In the genomic region with DNA sequence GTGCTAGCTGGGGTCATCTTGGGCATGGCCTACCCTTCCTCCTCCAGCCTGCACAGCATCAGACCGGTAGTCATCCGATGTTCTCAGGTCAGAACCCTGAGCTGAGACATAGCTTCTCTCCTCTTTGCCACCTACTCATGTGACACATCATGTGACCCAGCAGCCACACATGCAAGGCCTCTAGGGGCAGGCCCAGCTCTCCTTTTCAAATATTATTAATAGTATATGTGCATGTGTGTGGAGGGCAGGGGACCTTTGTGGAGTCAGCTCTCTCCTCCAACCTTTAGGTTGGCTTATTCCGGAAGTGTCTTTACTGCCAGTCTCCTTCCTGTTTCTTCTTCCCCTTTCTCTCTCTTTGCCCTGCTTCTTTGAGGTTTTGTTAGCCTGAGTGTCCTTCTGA, we compare ENCODE assay signal across 15 mouse cellular contexts.
A peak's percentile ranks its signal among the peaks of the same experiment; 100 is the strongest.
DNase-seq lines count a peak whose midpoint lies in the region; ATAC-seq and TF ChIP-seq lines count a peak whose summit lies in the region.
"Had no signal": no experiment of that assay in that cellular context is flagged by ENCODE, and none has a peak within 500 bp of the region (broad histone marks: within the 10 kb centered on the region; RNA-seq: fewer than 3 reads in every experiment).

No protein-coding gene starts in this region.

- no peak for TF ChIP-seq CTCF in thymus, adult 2 months (IDR thresholded peaks at IDR 0.05; ENCODE audit: borderline replicate concordance, control insufficient read depth, extremely low read depth, insufficient read depth, low read length, poor library complexity)

- H3K27me3 ChIP-seq in thymus, adult 2 months (ENCODE audit: control insufficient read depth, insufficient read depth, low read length): no peaks in the 10 kb centered on the region

- TF ChIP-seq POLR2A in thymus, adult 2 months (IDR thresholded peaks at IDR 0.05; ENCODE audit: control insufficient read depth, extremely low read depth, insufficient read depth, low read length, poor library complexity): no peak

- 17% methylated on average over 3 of the region's 3 CpGs for WGBS in thymus, adult 2 months

- DNase-seq in thymus, adult 2 months: peak; percentile 3
- DNase-seq in thymus, postnatal 10 days (ENCODE audit: low spot score in 2 of 2): no peak
- DNase-seq in c-Kit-positive CD71-negative TER-119-negative erythroid progenitor cells, embryonic 14.5 days (ENCODE audit: low read depth): peak; percentile 20
- peak; percentile 37 for DNase-seq in thymus, postnatal 4 days
- no peak for DNase-seq in retina, embryonic 14.5 days (ENCODE audit: low spot score)
- DNase-seq in cerebellum, adult 8-10 months: no peak
- no peak for DNase-seq in left cerebral cortex, postnatal 36 days (ENCODE audit: low spot score in 2 of 2)
- DNase-seq: adrenal gland, postnatal 10 days; heart, postnatal 14 days; lung, adult 18-20 months had no signal

- intact Hi-C loops in left cerebral cortex, postnatal 36 days (cut with DNase I): no loop called here

- H3K4me1 ChIP-seq in thymus, adult 2 months (replicated peaks; ENCODE audit: control insufficient read depth, insufficient read depth, low read length): peaks cover 20% of the 10 kb centered on the region

- ATAC-seq in monocyte, adult 5-6 weeks (replicated peaks; ENCODE audit: insufficient number of reproducible peaks, low FRiP score, low TSS enrichment, poor library complexity, severe bottlenecking): peak; percentile 83

- no peak overlapping the region for H3K4me3 ChIP-seq in thymus, adult 2 months (ENCODE audit: control insufficient read depth, insufficient read depth, low read length)
- H3K4me3 ChIP-seq: kidney, embryonic 15.5 days; midbrain, embryonic 10.5 days; neural tube, embryonic 12.5 days; stomach, embryonic 15.5 days had no signal

- H3K27ac ChIP-seq in thymus, adult 2 months (ENCODE audit: control insufficient read depth, insufficient read depth, low read length): no peak overlapping the region
- H3K27ac ChIP-seq: kidney, embryonic 15.5 days; midbrain, embryonic 10.5 days; neural tube, embryonic 12.5 days; stomach, embryonic 15.5 days had no signal

- H3K36me3 ChIP-seq in thymus, adult 2 months (ENCODE audit: control insufficient read depth, insufficient read depth, low read length): no peaks in the 10 kb centered on the region
- H3K36me3 ChIP-seq: kidney, embryonic 15.5 days; midbrain, embryonic 10.5 days; neural tube, embryonic 12.5 days; stomach, embryonic 15.5 days had no signal

Comparison
In these comparisons a context has a peak if more than half of its experiments do, and no peak if none do; other contexts are left out.
1. DNase-seq: peak in thymus, adult 2 months (single experiment), c-Kit-positive CD71-negative TER-119-negative erythroid progenitor cells, embryonic 14.5 days (single experiment) and thymus, postnatal 4 days (single experiment); none in thymus, postnatal 10 days (0 of 2), retina, embryonic 14.5 days (single experiment), cerebellum, adult 8-10 months (single experiment) and left cerebral cortex, postnatal 36 days (0 of 2).